Mouse (Mus musculus): ENCODE measurements around the gene Ccnl2.

Gene Ccnl2

DNA sequence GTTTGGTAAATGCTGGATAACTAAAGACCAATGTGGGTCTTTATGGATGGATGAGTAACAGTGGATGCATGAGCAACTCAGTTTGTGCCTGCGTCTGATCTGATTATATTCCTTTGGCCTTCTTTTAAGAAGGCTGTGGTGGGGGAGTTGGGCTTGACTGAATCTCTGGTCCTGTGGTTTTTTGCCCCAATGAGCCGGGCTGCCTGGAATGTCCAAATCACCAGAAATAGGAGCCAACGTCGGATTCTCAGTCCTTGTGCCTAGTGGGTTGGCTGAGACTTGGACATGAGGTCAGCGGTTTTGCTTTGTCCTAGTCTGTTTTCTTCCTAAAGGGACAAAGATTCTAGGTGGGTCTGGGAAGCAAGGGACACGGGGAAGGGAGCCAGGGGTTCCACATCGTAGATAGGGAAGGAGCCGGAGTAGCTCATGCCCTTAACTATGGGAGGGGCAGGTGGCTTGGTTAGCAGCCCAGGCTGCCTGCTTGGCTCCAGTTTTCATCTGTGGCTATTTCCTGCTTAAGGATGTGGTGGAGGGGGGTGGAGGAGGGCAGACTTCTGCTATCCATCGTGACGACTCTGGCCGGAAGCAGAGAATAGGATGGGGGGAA is 25.2 kb downstream of the Ccnl2 start:
- no peak for ATAC-seq (ENCODE audit: insufficient number of reproducible peaks, low FRiP score, low TSS enrichment)

DNA sequence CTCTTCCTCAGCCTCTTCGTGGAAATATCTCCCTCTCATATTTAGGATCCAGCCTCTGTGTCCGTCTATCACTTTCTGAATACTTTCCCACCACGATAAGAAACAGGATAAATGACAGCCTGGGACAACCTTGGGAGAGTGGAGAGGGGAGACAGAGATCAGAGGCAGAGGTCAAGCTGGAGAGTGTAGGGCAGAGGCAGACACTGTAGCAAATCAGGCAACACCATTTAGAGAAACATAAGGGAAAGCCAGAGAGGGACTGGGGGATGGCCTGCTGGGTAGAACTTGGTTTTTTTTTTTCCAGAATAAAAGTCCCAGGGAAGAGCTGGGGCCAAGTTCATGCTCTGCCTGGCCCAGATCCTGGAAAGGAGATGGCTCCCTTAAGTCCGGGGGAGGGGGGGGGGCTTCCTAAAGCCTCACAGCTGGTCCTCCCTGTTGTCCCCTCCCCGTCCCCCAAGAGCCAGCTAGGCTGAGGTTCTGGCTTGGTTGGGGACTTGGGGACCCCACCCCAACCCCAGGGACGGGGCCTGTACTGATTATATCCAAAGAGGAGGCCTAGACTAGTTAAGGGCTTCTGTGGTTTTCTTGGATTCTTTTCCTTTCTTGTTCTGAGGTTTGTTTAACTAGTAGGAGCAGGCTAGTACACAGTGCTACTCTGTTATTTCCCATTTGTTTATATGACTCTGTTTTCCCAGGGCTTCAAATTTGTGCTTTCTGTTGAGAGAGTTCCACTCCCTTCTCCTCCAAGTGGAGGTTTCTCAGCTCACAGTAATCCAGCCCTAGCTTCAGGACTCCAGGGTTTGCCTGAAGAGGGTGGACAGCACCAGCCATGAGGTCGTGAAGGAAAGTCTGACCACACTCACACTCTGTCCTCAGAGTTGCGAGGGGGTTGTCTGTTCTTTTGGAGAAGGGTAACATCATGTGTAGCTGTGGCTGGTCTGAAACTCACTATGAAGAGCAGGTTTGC is 26.2 kb downstream of the Ccnl2 start:
- ATAC-seq (ENCODE audit: insufficient number of reproducible peaks, low FRiP score, low TSS enrichment) = no peak

DNA sequence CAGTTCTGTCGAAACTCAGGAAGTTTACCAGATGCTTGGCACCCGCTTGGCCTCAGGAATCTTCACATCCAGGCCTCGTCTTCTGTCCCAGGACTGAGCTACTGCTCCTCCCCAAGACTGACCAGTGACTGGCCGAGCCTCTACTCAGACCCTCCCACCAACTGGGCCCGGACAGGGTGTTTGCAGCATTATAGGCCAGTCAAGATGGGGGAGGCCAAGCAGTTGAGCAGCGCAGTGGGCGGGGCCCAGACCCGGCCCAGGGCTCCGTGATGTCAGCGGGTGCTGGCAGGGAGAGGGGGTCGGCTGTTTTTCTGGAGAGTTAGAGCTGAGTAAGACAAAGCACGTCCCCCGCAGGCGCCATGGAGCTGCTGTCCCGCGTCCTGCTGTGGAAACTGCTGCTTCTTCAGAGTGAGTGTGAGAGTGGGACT is 27.2 kb downstream of the Ccnl2 start, which contains the start of gene Mxra8:
Gene Mxra8 (plus strand): TSS at position 198 of the 428 bp plus-strand sequence.
- ATAC-seq (ENCODE audit: insufficient number of reproducible peaks, low FRiP score, low TSS enrichment) = no peak

DNA sequence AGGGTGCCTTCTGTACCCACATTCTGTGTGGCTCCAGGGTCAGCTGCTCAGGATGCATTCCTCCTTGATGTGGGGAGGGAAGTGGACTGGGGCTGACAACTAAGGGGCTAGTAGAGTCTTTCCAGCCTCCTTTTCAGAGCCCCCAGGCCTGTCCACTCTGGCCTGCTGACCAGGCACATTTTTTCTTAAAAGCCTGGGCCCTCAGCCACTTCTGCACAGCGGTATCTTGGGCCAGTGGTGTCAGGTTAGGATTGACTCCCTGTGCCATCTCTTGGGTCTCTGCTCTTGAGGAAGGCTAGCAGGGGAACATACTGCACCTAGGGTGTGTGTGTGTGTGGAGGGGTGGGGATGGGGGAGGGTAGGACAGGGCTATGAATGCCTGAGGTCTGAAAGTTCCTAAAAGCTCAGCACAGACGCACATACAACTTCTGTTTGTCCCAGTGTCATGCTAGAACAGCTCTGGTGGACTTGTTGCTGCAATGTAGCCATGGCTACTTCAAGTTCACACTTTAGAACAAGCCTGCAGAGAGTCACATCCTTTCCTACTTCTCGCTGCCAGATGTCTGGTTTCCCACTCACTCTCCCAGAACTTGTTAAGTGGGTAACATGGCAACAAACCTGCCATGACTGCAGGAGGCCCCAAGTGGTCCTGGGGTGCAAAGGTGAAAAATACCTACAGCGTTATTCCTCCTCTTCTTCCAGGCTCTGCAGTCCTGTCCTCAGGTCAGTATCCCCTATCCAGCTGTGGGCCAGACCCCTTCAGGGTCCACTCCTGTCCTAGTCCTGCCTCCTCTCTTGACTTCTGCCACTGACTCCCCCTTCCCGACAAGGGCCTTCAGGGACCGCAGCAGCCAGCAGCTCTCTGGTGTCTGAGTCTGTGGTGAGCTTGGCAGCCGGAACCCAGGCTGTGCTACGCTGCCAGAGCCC is 28.1 kb downstream of the Ccnl2 start:
- ATAC-seq (ENCODE audit: insufficient number of reproducible peaks, low FRiP score, low TSS enrichment) = no peak

DNA sequence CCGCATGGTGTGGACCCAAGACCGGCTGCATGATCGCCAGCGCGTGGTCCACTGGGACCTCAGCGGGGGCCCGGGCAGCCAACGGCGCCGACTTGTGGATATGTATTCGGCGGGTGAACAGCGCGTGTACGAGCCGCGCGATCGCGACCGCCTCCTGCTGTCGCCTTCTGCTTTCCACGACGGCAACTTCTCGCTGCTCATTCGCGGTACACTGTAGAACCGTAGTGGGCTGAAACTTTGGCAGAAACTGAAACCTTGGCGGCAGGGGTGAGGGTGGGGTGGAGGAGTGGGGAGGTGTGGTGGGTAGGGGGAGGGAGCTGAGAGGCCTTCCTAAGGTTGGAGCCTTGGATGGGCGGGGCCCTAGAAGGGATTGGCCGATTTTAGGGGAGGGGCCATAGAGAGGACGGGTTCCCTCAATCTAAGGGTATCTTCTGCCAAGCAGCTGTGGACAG is 28.7 kb downstream of the Ccnl2 start:
- ATAC-seq (ENCODE audit: insufficient number of reproducible peaks, low FRiP score, low TSS enrichment) = no peak

DNA sequence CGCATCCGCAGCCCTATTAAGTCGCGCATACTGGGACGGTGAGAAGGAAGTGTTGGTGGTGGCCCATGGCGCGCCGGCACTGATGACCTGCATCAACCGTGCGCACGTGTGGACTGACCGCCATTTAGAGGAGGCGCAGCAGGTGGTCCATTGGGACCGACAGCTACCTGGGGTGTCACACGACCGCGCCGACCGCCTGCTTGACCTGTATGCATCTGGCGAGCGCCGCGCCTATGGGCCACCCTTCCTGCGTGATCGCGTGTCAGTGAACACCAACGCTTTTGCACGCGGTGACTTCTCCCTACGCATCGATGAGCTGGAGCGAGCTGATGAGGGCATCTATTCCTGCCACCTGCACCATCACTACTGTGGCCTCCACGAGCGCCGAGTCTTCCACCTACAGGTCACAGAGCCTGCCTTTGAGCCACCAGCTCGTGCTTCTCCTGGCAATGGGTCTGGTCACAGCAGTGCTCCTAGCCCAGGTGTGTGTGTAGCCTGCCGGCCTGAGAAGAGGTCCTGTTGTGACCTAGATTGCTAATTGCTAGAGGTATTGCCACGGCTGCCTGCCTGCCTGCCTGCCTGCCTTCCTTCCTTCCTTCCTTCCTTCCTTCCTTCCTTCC is 29.5 kb downstream of the Ccnl2 start:
- no peak for ATAC-seq (ENCODE audit: insufficient number of reproducible peaks, low FRiP score, low TSS enrichment)

DNA sequence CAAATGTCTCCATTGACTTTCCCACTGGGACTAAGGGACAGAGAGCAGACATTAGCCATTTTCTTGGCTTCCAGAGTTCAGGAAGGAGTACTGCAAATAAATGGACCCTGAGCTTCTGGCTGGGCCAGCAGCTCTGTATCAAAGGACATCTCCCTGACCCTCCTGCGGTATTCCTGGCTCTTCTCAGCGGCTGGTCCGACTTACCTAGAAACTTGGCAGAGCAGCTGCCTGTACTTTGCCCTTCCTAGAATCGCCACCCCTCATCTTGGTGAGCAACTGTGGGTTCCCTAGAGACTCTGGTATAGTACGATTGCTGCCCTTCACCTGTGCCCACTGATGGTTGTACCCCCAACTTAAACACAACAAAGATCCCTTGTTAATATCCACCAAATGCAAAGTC is 30.9 kb downstream of the Ccnl2 start:
- ATAC-seq (ENCODE audit: insufficient number of reproducible peaks, low FRiP score, low TSS enrichment) = no peak

DNA sequence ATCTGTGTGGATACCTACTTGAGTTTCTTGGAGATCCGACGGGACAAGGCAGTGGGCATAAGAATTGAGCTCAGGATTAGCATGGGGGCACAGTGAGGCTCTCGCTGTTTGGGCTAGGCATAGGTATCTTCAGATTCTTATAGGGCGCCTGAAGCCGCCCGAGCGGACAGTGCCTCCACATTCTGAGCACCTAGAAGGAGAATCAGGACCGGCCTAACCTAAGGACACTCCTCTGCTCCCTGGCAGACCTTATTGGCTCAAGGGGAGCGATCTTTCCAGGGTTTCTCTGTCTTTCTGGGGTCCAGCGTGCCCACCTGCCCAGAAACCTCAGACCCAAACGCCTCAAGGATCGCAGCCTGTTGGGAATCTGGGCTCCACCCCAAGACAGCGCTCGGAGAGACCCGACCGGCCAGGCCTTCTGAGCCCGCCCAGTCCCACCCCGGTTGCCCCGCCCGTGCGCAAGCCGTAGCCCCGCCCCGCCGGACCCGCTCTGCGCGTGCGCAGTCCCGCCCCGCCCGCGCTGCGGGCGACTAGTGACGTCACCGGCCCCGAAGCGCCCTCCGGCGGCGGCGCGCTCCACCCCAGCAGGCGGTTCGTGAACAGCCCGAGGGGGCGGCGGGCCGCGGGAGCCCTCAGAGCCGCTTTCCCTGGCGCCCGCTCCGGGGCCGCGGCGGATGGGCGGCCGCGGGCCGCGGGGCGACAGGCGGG is 34.7 kb downstream of the Ccnl2 start, which contains the start of gene Dvl1:
Gene Dvl1 (plus strand): TSS at position 532 of the 708 bp plus-strand sequence.
- peak; percentile 80 for ATAC-seq (ENCODE audit: insufficient number of reproducible peaks, low FRiP score, low TSS enrichment)

DNA sequence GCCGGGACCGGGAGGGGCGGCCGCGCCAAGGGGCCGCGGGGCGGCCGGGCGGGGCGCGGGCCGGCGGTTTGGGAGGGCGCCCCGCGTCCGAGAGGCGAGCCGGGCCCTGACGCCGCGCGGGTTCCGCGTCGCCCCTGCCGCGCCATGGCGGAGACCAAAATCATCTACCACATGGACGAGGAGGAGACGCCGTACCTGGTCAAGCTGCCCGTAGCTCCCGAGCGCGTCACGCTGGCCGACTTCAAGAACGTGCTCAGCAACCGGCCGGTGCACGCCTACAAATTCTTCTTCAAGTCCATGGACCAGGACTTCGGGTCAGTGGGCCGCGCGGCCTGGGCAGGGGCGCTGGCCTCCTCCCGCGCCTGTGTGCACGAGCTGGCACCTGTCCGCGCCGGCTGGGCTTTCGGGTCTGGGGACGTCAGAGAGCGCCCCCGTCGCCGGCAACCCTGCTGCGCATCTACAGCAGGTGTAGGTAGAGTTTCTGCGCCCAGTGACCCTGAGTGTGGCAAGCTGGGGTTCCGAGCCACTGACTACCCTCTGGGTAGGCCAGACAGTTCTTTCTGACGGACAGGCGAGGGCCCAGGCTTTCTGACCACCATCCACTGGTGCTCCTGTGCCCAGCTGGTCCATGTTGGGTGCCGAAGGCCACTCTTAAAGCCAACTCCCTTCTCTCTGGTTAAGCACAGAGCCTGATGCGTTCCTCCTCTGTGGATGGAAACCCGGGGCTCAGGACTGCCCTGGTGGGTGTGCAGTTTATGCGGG is 35.5 kb downstream of the Ccnl2 start:
- peak; percentile 31; the same call in 1 of the 2 replicates for ATAC-seq (ENCODE audit: insufficient number of reproducible peaks, low FRiP score, low TSS enrichment)

DNA sequence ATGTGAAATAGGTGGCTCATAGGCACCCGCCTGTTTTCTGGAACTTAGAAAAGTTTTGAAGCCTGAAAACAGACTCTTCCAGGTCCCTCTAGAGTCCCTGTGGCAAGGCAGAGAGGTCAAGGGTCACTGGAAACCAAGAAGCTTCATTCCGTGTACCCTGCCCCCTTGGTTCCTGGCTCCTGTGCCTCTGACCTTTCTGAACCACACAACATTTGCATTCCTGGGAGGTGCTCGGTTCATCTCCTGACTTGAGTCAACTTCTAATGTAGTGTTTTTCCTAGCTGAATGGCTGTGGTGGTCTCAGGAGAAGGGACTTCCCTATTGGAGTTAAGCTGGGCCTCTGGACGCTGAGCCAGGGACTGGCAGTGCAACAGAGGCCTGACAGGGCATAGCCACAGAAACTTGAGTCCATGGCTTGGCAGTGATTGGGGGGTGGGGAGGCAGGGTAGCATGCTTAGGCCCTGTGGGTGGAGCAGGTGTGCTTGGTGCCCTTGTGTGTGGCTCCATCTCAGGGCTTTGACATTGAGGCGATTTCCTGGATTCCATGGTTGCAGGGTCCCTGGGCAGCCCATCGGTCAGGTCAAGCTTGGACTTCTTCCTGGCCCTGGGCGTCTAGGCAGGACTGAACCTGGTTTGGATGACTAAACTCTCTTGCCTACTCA is 36.3 kb downstream of the Ccnl2 start:
- no peak for ATAC-seq (ENCODE audit: insufficient number of reproducible peaks, low FRiP score, low TSS enrichment)

DNA sequence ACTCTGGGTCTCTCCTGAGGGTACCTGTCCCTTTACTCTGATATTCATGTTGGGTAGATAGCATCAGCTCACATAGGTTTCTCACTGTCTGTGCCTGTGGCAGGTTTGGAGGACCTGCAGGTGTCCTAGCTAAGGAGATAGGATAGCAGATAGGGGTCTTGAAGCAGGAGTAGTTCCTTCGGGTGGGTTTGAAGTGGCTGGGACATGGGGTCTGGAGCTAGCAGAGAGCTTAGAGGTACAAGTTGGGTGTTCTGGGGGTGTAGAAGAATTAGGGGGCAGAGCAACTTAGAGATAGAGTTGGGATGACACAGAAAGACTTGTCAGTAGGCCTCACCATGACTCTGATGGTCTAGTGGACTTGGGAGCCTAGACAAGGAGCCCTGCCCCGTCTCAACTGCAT is 37.1 kb downstream of the Ccnl2 start:
- no peak for ATAC-seq (ENCODE audit: insufficient number of reproducible peaks, low FRiP score, low TSS enrichment)

DNA sequence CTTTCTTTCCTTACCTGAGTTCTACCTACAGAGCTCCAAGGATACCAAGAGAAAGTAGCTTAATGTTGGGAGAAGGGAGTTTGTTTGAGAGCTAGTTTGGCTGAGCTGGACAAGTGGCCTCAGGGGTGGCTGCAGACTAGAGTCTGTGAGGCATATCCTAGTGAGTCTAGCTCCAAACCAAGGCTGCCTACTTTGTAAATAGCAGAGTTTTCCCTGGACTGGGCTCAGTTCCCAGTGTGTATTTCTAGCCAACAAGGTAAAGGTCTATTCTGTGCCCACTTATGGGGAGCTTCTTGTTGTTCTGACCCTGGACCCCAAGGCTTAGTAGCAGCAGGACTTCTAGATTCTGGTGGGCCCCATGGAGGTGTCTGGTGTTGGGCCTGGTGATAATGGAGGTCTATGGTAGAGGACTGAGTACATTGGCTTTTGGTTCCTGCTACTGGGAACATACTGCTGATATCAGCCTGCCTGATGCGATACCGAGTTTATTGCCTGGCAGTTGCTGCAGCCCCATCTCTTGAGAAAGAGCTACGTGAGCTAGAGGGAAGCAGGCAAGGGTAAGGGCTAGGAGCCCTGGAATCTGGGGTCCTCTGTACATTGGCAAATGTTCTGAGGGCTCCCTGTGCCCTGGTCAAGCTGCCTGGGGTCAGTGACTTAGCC is 37.6 kb downstream of the Ccnl2 start:
- no peak for ATAC-seq (ENCODE audit: insufficient number of reproducible peaks, low FRiP score, low TSS enrichment)

DNA sequence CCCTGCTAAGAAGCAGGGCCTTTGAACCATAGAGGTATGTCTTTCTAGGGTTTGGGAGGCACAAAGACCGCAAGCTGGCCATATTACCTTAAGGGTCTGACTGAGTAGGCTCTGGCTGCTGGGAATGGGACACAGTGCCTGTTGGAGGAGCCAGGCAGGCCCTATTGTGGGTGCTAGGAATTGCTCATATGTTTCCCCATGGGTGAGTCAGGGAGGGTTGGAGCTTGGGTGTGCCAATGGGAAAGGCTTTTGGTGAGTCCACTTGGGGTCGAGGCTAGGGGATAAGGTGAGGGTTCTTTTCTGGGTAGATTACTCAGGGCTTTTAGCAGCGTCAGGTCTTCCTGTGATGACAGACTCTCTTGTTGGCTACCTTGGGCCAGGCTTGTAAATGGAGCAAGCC is 39.1 kb downstream of the Ccnl2 start:
- ATAC-seq (ENCODE audit: insufficient number of reproducible peaks, low FRiP score, low TSS enrichment) = no peak

DNA sequence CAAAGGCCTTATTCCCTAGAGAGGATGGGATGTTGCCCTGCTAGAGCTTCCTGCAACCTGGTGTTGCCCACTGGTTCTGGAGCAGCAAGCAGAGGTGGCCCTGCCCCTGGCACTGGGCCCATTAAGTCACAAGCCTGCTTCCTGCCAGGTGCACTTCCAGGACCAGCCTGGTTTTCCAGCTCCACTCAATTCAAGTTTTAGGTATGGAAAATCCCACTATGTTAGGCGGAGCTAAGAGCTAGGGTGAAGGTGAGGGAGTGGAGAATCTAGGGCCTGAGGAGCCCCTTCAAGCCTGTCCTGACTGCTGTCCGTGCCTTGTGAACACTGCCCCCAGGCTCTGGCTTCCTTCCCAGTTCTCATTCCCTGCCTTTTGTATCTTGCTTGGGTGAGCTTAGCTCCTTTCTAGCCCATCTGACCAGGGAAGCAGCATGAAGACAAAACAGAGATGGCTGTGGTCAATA is 39.7 kb downstream of the Ccnl2 start:
- no peak for ATAC-seq (ENCODE audit: insufficient number of reproducible peaks, low FRiP score, low TSS enrichment)

DNA sequence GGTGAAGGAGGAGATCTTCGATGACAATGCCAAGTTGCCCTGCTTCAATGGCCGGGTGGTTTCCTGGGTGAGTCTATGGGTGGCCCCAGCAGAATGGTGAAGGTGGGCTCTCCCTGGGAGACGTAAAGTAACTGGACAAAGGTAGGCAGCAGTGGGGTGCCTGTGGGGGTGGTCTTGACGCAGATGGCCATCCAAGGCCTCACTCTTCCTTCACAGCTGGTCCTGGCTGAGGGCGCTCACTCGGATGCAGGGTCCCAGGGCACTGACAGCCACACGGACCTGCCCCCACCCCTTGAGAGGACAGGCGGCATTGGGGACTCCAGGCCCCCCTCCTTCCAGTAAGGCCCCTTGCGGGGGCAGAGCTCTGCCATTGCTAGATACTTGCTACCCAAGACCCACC is 41.1 kb downstream of the Ccnl2 start:
- ATAC-seq (ENCODE audit: insufficient number of reproducible peaks, low FRiP score, low TSS enrichment) = no peak

DNA sequence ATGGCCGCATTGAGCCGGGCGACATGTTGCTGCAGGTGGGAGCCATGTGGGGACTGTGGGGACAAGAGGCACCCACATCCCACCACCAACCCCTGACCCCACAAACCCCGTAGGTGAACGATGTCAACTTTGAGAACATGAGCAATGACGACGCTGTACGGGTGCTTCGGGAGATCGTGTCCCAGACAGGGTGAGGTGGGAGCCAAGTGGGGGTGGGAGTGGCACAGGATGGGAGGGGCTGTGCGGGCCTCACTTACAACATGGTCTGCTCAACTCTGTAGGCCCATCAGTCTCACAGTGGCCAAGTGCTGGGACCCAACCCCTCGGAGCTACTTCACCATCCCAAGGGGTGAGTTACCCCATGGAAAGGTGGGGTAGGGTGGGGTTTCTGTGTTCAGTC is 42.7 kb downstream of the Ccnl2 start:
- ATAC-seq (ENCODE audit: insufficient number of reproducible peaks, low FRiP score, low TSS enrichment) = no peak

DNA sequence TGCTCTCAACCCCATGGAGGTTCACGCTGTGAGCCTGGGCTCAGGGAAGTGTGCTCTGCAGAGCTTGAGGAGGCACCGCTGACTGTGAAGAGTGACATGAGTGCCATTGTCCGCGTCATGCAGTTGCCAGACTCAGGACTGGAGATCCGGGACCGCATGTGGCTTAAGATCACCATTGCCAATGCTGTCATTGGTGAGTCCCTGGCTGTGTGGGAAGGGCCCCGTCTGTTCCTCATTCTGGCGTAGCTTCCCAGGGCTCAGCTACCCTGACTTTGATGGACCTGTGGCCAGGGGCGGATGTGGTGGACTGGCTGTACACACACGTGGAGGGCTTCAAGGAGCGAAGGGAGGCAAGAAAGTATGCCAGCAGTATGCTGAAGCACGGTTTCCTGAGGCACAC is 43.8 kb downstream of the Ccnl2 start:
- ATAC-seq (ENCODE audit: insufficient number of reproducible peaks, low FRiP score, low TSS enrichment) = no peak

DNA sequence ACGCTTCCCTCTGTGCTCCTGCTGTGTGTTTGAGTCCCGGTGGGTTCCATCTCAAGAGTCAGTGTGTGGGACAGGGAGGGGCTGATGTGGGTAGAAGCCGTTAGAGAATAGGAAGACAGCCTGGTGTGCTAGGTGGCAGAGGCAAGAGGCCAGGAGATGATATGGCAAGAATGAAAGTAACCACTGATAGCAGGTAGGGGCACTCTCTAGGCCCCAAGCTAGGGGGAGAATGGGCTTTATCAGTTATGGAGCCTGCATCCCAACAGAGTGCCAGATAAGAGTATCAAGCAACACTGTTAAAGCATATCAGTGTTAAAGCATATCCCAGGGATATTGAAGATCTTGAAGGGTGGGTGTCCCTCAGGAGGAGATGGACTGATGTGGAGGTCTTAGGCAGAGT is 44.6 kb downstream of the Ccnl2 start:
- no peak for ATAC-seq (ENCODE audit: insufficient number of reproducible peaks, low FRiP score, low TSS enrichment)
